Mouse (Mus musculus): ENCODE measurements at regions not wholly inside any gene's neighbourhood (a gene's known extent, or its start where the extent isn't known, plus 50 kb on each side); places are given as distances from the start of the nearest gene placed in this dataset.
A peak's percentile ranks its signal among the peaks of the same experiment; 100 is the strongest.

GRCm38 (mm10) chr1:92720567-92720966 lies 71.9 kb upstream of the Otos start:
- TF ChIP-seq NELFE (IDR thresholded peaks at IDR 0.05; ENCODE audit: low read depth, low read length), result no peak
- no peak for TF ChIP-seq RAD21 (IDR thresholded peaks at IDR 0.05; ENCODE audit: low read depth, low read length)
- no peak for TF ChIP-seq ZC3H11A (IDR thresholded peaks at IDR 0.05; ENCODE audit: low read depth, low read length)
- TF ChIP-seq SIN3A (IDR thresholded peaks at IDR 0.05; ENCODE audit: low read length), result no peak
- TF ChIP-seq MYC (IDR thresholded peaks at IDR 0.05; ENCODE audit: low read depth, low read length), result no peak
- no peak for TF ChIP-seq RCOR1 (IDR thresholded peaks at IDR 0.05; ENCODE audit: low read depth, low read length)
- TF ChIP-seq MAX (IDR thresholded peaks at IDR 0.05; ENCODE audit: low read length), result no peak
- no peak for TF ChIP-seq CHD2 (IDR thresholded peaks at IDR 0.05; ENCODE audit: low read length)
- TF ChIP-seq POLR2A (IDR thresholded peaks at IDR 0.05; ENCODE audit: control insufficient read depth in 1 of 2, insufficient read depth in 1 of 2, low read depth in 1 of 2, low read length in 2 of 2, poor library complexity in 1 of 2), result no peak
- no peak for TF ChIP-seq BHLHE40 (IDR thresholded peaks at IDR 0.05; ENCODE audit: borderline replicate concordance, low read depth, low read length)
- no peak for TF ChIP-seq MAFK (IDR thresholded peaks at IDR 0.05; ENCODE audit: borderline replicate concordance, low read depth, low read length)
- TF ChIP-seq GATA1 (IDR thresholded peaks at IDR 0.05; ENCODE audit: low read depth, low read length), result no peak
- no peak for TF ChIP-seq HCFC1 (IDR thresholded peaks at IDR 0.05; ENCODE audit: low read depth, low read length)
- TF ChIP-seq CHD1 (IDR thresholded peaks at IDR 0.05; ENCODE audit: low read depth, low read length), result no peak
- Histone ChIP-seq H3K9ac (ENCODE audit: control insufficient read depth, low read depth, low read length, poor library complexity, severe bottlenecking) (no peak overlapping the region), H3K27me3 (ENCODE audit: control insufficient read depth in 1 of 2, insufficient read depth in 2 of 2, low read length in 2 of 2) (no peaks in the 10 kb centered on the region), H3K79me2 (ENCODE audit: control insufficient read depth, insufficient read depth, low read length, poor library complexity) (no peaks in the 10 kb centered on the region), H3K27ac (ENCODE audit: control insufficient read depth, low read depth, low read length) (no peak overlapping the region), H3K4me3 (ENCODE audit: control insufficient read depth in 1 of 2, insufficient read depth in 1 of 2, low read depth in 2 of 2, low read length in 2 of 2) (no peak overlapping the region), H3K9me3 (replicated peaks; ENCODE audit: insufficient read depth, low read length) (no peaks in the 10 kb centered on the region), H3K4me1 (ENCODE audit: control insufficient read depth in 1 of 2, insufficient read depth in 2 of 2, low read length in 2 of 2) (peaks cover 0 to 3% of the 10 kb centered on the region in 2 experiments; a peak in 2 of 4 replicates), H3K36me3 (ENCODE audit: control insufficient read depth in 1 of 2, insufficient read depth in 2 of 2, low read length in 2 of 2) (no peaks in the 10 kb centered on the region)
- DNase-seq (ENCODE audit: low read depth, low spot score), result no peak

GRCm38 (mm10) chr1:92719864-92720263 lies 71.2 kb upstream of the Otos start:
- no peak for DNase-seq (ENCODE audit: low read depth, low spot score)
- no peak overlapping the region for H3K9ac ChIP-seq (ENCODE audit: control insufficient read depth, low read depth, low read length, poor library complexity, severe bottlenecking)
- TF ChIP-seq ZKSCAN1 (IDR thresholded peaks at IDR 0.05; ENCODE audit: low read depth, low read length) (0 out of 2 replicates have a peak, but pooled peaks have one; percentile 39), TAL1 (IDR thresholded peaks at IDR 0.05; ENCODE audit: low read length) (no peak)
- H3K36me3 ChIP-seq (ENCODE audit: control insufficient read depth in 1 of 2, insufficient read depth in 2 of 2, low read length in 2 of 2), result no peaks in the 10 kb centered on the region
- no peaks in the 10 kb centered on the region for H3K79me2 ChIP-seq (ENCODE audit: control insufficient read depth, insufficient read depth, low read length, poor library complexity)
- H3K4me3 ChIP-seq (ENCODE audit: control insufficient read depth in 1 of 2, insufficient read depth in 1 of 2, low read depth in 2 of 2, low read length in 2 of 2), result no peak overlapping the region
- H3K27ac ChIP-seq (ENCODE audit: control insufficient read depth, low read depth, low read length), result no peak overlapping the region
- H3K27me3 ChIP-seq (ENCODE audit: control insufficient read depth in 1 of 2, insufficient read depth in 2 of 2, low read length in 2 of 2), result no peaks in the 10 kb centered on the region
- H3K9me3 ChIP-seq (replicated peaks; ENCODE audit: insufficient read depth, low read length), result no peaks in the 10 kb centered on the region
- peaks cover 0 to 3% of the 10 kb centered on the region in 2 experiments; a peak in 2 of 4 replicates for H3K4me1 ChIP-seq (ENCODE audit: control insufficient read depth in 1 of 2, insufficient read depth in 2 of 2, low read length in 2 of 2)

DNA sequence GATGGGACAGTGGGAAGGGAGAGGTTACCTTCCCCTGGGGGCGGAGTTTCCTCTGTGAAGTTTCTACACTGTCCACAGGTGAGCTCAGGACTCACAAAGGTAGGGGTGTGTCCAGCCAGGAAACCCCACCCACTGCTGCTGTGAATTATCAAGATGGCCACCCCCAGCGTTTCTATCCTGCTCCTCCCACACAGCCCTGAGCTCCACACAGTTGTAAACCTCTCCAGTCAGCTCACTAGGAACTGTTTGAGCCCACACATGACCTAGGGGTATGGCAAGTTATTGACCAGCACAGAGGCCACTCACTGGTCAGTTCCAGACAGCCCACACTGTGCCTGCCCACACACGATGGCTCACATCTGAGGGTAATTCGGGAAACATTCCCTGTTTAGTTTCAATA lies 69.5 kb upstream of the Otos start:
- Histone ChIP-seq H3K79me2 (ENCODE audit: control insufficient read depth, insufficient read depth, low read length, poor library complexity) (no peaks in the 10 kb centered on the region), H3K9me3 (replicated peaks; ENCODE audit: insufficient read depth, low read length) (no peaks in the 10 kb centered on the region), H3K27me3 (ENCODE audit: control insufficient read depth in 1 of 2, insufficient read depth in 2 of 2, low read length in 2 of 2) (no peaks in the 10 kb centered on the region; a peak in 1 of 4 replicates), H3K4me3 (ENCODE audit: control insufficient read depth in 1 of 2, insufficient read depth in 1 of 2, low read depth in 2 of 2, low read length in 2 of 2) (peak overlapping the region; percentile 14 to 64), H3K4me1 (ENCODE audit: control insufficient read depth in 1 of 2, insufficient read depth in 2 of 2, low read length in 2 of 2) (peaks cover 0 to 3% of the 10 kb centered on the region in 2 experiments; a peak in 2 of 4 replicates), H3K9ac (ENCODE audit: control insufficient read depth, low read depth, low read length, poor library complexity, severe bottlenecking) (0 out of 2 replicates have a peak overlapping the region, but pooled peaks have one; percentile 3), H3K27ac (ENCODE audit: control insufficient read depth, low read depth, low read length) (no peak overlapping the region), H3K36me3 (ENCODE audit: control insufficient read depth in 1 of 2, insufficient read depth in 2 of 2, low read length in 2 of 2) (no peaks in the 10 kb centered on the region)
- DNase-seq (ENCODE audit: low read depth, low spot score), result no peak
- TF ChIP-seq MXI1 (IDR thresholded peaks at IDR 0.05; ENCODE audit: low read depth, low read length) (no peak), RCOR1 (IDR thresholded peaks at IDR 0.05; ENCODE audit: low read depth, low read length) (no peak), ZNF384 (IDR thresholded peaks at IDR 0.05; ENCODE audit: low read depth, low read length) (no peak), POLR2A (IDR thresholded peaks at IDR 0.05; ENCODE audit: control insufficient read depth in 1 of 2, insufficient read depth in 1 of 2, low read depth in 1 of 2, low read length in 2 of 2, poor library complexity in 1 of 2) (no peak), ELF1 (IDR thresholded peaks at IDR 0.05; ENCODE audit: low read depth, low read length) (no peak), CHD1 (IDR thresholded peaks at IDR 0.05; ENCODE audit: low read depth, low read length) (no peak), ZKSCAN1 (IDR thresholded peaks at IDR 0.05; ENCODE audit: low read depth, low read length) (no peak), TCF12 (IDR thresholded peaks at IDR 0.05; ENCODE audit: low read depth, low read length) (no peak), MAX (IDR thresholded peaks at IDR 0.05; ENCODE audit: low read length) (no peak)
